In genomic region chr14:60176891-60177613, GRCm38 (mm10) we compare ENCODE assay signal across 8 mouse cellular contexts. TPM values are rescaled to one million over a fixed set of nuclear protein-coding genes. Genes with fewer than 3 reads are reported as not detected.
DNase-seq lines count a peak whose midpoint lies in the region; ATAC-seq and TF ChIP-seq lines count a peak whose summit lies in the region.

No protein-coding gene starts in this region.

- intact Hi-C loops in heart, postnatal 10 days (cut with DNase I) = loop anchor here (10.0 kb wide), 1 partner anchor 572 kb away; no protein-coding TSS in a partner anchor

- H3K4me3 ChIP-seq in embryonic facial prominence, embryonic 14.5 days (ENCODE audit: low read depth, low read length) = peak overlapping the region; percentile 73
- peak overlapping the region; percentile 36 to 57 for H3K4me3 ChIP-seq in liver, embryonic 14.5 days (ENCODE audit: insufficient read depth in 1 of 2, low read depth in 2 of 2, low read length in 2 of 2)
- H3K4me3 ChIP-seq in neural tube, embryonic 14.5 days (ENCODE audit: low read depth, low read length) = peak overlapping the region; percentile 79

- peak; percentile 83 for ATAC-seq in embryonic facial prominence, embryonic 14.5 days (ENCODE audit: low read depth)
- peak; percentile 72 for ATAC-seq in liver, embryonic 14.5 days (ENCODE audit: insufficient read depth)
- peak; percentile 87 for ATAC-seq in neural tube, embryonic 14.5 days (ENCODE audit: low read depth)

- H3K9ac ChIP-seq in embryonic facial prominence, embryonic 14.5 days (ENCODE audit: low read depth, low read length) = peak overlapping the region; percentile 67
- peak overlapping the region; percentile 37 for H3K9ac ChIP-seq in liver, embryonic 14.5 days (replicated peaks)
- peak overlapping the region; percentile 92 for H3K9ac ChIP-seq in neural tube, embryonic 14.5 days (replicated peaks; ENCODE audit: low read depth, low read length)

- H3K27me3 ChIP-seq in embryonic facial prominence, embryonic 14.5 days (replicated peaks; ENCODE audit: control insufficient read depth, insufficient read depth, low read length) = peaks cover 37% of the 10 kb centered on the region
- H3K27me3 ChIP-seq in liver, embryonic 14.5 days (ENCODE audit: control insufficient read depth, insufficient read depth, low read length) = peaks cover 21% of the 10 kb centered on the region
- peaks cover 2% of the 10 kb centered on the region; the same call in 1 of the 2 replicates for H3K27me3 ChIP-seq in neural tube, embryonic 14.5 days (ENCODE audit: control insufficient read depth, insufficient read depth, low read length)

- peak; percentile 21 for DNase-seq in CD4-positive helper T cell, adult 2 months (ENCODE audit: low read depth, low spot score)
- DNase-seq in adrenal gland, postnatal 25 days = peak; percentile 55
- peak; percentile 27 for DNase-seq in embryonic facial prominence, embryonic 14.5 days (ENCODE audit: low spot score)
- peak; percentile 63 for DNase-seq in heart, postnatal 10 days
- peak; percentile 76 for DNase-seq in layer of hippocampus, adult 11-12 months (ENCODE audit: low spot score)
- DNase-seq in liver, embryonic 14.5 days (ENCODE audit: low read depth in 3 of 3, low spot score in 3 of 3) = peak in 2 of 3 experiments; percentile 13 to 16
- peak; percentile 49 for DNase-seq in urinary bladder, postnatal 25 days (ENCODE audit: low spot score)

- TF ChIP-seq CTCF in liver, embryonic 14.5 days (IDR thresholded peaks at IDR 0.05; ENCODE audit: low read depth) = no peak

- 3% methylated on average over 25 of the region's 84 CpGs for WGBS in embryonic facial prominence, embryonic 14.5 days
- under 1% methylated on average over 76 of the region's 84 CpGs for WGBS in liver, embryonic 14.5 days (ENCODE audit: insufficient replicate concordance)
- WGBS in neural tube, embryonic 14.5 days = under 1% methylated on average over 66 of the region's 84 CpGs

- H3K4me2 ChIP-seq in embryonic facial prominence, embryonic 14.5 days (ENCODE audit: low read depth, low read length) = peak overlapping the region; percentile 99
- peak overlapping the region; percentile 68 for H3K4me2 ChIP-seq in liver, embryonic 14.5 days (ENCODE audit: low read depth)
- peak overlapping the region; percentile 67 for H3K4me2 ChIP-seq in neural tube, embryonic 14.5 days (ENCODE audit: low read depth, low read length)

- no peaks in the 10 kb centered on the region for H3K36me3 ChIP-seq in embryonic facial prominence, embryonic 14.5 days (ENCODE audit: control insufficient read depth, insufficient read depth, low read length)
- H3K36me3 ChIP-seq in liver, embryonic 14.5 days (replicated peaks; ENCODE audit: control insufficient read depth, insufficient read depth, low read depth) = no peaks in the 10 kb centered on the region
- no peaks in the 10 kb centered on the region for H3K36me3 ChIP-seq in neural tube, embryonic 14.5 days (ENCODE audit: control insufficient read depth, insufficient read depth, low read length)

- no peak for TF ChIP-seq EP300 in liver, embryonic 14.5 days (IDR thresholded peaks at IDR 0.05; ENCODE audit: low read depth)

- H3K27ac ChIP-seq in embryonic facial prominence, embryonic 14.5 days (replicated peaks; ENCODE audit: low read depth, low read length) = no peak overlapping the region
- no peak overlapping the region for H3K27ac ChIP-seq in liver, embryonic 14.5 days
- H3K27ac ChIP-seq in neural tube, embryonic 14.5 days (ENCODE audit: low read depth, low read length) = peak overlapping the region; percentile 90

- H3K9me3 ChIP-seq in embryonic facial prominence, embryonic 14.5 days (ENCODE audit: control insufficient read depth, low read length) = no peaks in the 10 kb centered on the region
- no peaks in the 10 kb centered on the region for H3K9me3 ChIP-seq in liver, embryonic 14.5 days (ENCODE audit: control insufficient read depth, low read length)
- no peaks in the 10 kb centered on the region for H3K9me3 ChIP-seq in neural tube, embryonic 14.5 days (ENCODE audit: control insufficient read depth, low read length)

- H3K4me1 ChIP-seq in embryonic facial prominence, embryonic 14.5 days (ENCODE audit: control insufficient read depth, insufficient read depth, low read length) = 0 out of 2 replicates have a peak, but pooled peaks cover 3% of the 10 kb centered on the region
- H3K4me1 ChIP-seq in liver, embryonic 14.5 days (replicated peaks; ENCODE audit: control insufficient read depth in 2 of 2, insufficient read depth in 2 of 2, low read length in 1 of 2) = peaks cover 0 to 10% of the 10 kb centered on the region in 2 experiments; a peak in 2 of 4 replicates
- peaks cover 15% of the 10 kb centered on the region; the same call in 1 of the 2 replicates for H3K4me1 ChIP-seq in neural tube, embryonic 14.5 days (ENCODE audit: control insufficient read depth, insufficient read depth, low read length)

RNA-seq across cellular contexts. Expression of gene Atp8a2, which starts 19.9 kb away (rescaled TPM):
- 0.33 and 1.1 TPM in 2 replicates for total RNA-seq in adrenal gland, postnatal 25 days (2021)
- polyA plus RNA-seq in embryonic facial prominence, embryonic 14.5 days (2014; fragmentation: Nextera tagmentation; extraction: Ambion mirVana) = 3.6 and 4.3 TPM in 2 replicates
- total RNA-seq in heart, postnatal 10 days (2021) = 1 to 10 TPM; 4.0 to 5.8 TPM
- polyA plus RNA-seq in liver, embryonic 14.5 days (2012; rRNA removed) = 0.51 and 0.61 TPM in 2 replicates
- 1.8 and 2.3 TPM in 2 replicates for polyA plus RNA-seq in liver, embryonic 14.5 days (2014; fragmentation: Nextera tagmentation; extraction: Ambion mirVana)
- 50.0 and 51.5 TPM in 2 replicates for polyA plus RNA-seq in neural tube, embryonic 14.5 days (2014; fragmentation: Nextera tagmentation; extraction: Ambion mirVana)

Comparison
In these comparisons a context has a peak if more than half of its experiments do, and no peak if none do; other contexts are left out.
1. DNase-seq: peak in every context shown above with its lines; median percentile 76 in layer of hippocampus, adult 11-12 months; 63 in heart, postnatal 10 days; 55 in adrenal gland, postnatal 25 days; 49 in urinary bladder, postnatal 25 days; 27 in embryonic facial prominence, embryonic 14.5 days; 21 in CD4-positive helper T cell, adult 2 months; 14 in liver, embryonic 14.5 days.
2. H3K9ac ChIP-seq: peak in every context shown above with its lines; median percentile 92 in neural tube, embryonic 14.5 days; 67 in embryonic facial prominence, embryonic 14.5 days; 37 in liver, embryonic 14.5 days.